Mouse (Mus musculus): ENCODE data around the gene Bnc1. TPM values are rescaled to one million over a fixed set of nuclear protein-coding genes. Genes with fewer than 3 reads are reported as not detected.

The Bnc1 gene
- polyA plus RNA-seq, 1 experiment: not detected

DNA sequence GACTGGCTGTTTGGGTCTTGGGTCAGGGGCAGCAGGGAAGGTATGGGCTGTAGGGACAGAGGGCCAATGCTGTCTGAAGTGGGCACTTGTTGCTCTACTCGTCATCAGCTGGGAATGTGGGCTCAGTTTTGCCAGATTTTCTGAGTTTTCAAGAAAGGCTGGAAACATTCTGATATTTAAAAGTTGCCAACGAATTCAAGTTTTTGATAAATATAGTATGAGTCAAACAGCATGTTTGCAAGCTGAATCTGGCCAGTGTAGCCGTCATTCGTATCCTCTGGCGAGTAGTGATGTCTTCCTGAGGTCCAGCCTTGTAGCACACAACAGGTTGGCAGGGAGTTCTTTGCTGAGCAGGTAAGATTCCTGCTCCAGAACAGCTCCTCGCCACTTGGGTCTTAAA lies 3.0 kb upstream of the Bnc1 start:
- TF ChIP-seq GATA1 (IDR thresholded peaks at IDR 0.05; ENCODE audit: low read length): no peak

DNA sequence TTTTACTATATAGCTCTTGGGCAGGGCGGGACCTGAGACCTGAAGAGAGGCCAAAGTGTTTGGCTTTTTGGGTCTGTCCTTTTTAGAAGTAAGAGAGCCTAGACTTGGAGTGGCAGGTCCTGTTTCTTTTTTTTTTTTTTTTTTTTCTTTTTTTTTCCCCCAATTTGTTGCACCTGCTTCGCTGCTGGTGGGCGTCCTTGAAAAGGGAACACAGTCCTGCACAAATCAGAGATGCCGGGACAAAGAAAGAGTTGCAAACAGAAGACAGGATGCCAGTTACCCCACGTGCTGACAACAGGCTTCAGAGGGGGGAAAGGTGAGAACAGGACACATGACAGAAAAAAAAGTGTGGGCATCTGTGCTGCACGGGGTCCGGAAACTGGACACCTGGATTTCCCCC lies 1.0 kb upstream of the Bnc1 start:
- no peak for TF ChIP-seq GATA1 (IDR thresholded peaks at IDR 0.05; ENCODE audit: low read length)

DNA sequence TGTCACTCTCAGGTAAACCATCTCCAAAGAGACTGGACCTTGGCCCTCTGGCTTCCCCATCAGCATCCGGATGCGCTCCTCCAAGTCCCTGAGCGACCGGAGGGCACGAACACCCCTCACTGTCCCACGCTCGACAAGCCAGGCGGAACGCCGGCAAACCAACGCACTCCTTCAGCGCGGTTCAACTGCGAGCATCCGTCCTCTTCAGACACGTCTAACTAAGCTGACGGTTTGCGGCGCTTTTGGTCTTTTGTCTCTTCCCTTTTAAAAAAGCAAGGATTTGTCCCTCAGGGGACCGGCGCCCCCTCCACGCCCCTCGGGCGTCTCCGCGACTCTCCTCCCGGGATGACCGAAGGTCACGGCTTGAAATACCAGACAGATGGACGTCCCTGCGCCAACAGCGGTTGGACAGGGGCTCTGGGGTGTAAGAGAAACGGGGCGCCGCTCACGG lies 456 bp downstream of the Bnc1 start:
- TF ChIP-seq GATA1 (IDR thresholded peaks at IDR 0.05; ENCODE audit: low read length): no peak

DNA sequence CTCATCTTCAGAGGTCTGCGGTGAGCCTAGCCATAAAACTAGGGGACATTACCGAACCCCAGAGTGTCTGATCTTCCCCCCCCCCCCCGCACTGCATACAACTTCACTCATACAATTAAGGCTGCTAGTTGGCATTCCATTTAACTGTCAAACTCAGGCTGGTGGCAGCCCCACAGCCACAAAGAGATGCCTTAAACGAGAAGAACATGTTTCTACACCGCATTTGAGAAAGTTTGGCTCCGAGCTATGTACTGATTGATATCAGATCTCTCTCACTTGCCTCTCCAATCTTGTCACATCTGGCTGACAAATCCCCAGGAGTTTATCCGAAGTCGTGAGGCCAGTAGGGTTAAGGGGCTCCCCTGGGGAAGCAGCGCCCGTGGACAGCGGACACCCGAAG lies 976 bp downstream of the Bnc1 start:
- TF ChIP-seq GATA1 (IDR thresholded peaks at IDR 0.05; ENCODE audit: low read length): no peak

DNA sequence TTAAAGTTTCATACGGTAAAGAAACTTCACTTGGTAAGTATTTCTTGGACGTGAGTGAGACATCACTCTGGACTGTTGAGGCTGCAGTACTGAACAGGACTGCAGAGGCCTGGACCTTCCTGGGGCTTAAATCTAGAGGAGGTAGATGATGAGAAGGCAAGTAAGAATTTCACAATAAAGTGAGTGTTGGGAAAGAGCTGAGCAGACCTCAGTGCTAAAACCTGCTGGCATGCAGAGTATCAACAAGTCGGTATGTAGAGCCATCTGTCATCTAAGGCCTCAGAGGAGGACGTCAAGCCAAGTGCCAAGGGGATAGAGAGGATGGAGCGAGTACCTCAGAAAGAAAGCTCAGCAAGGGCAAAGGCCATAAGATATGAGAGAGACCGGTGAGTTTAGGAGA lies 8.4 kb downstream of the Bnc1 start:
- TF ChIP-seq GATA1 (IDR thresholded peaks at IDR 0.05; ENCODE audit: low read length): no peak

DNA sequence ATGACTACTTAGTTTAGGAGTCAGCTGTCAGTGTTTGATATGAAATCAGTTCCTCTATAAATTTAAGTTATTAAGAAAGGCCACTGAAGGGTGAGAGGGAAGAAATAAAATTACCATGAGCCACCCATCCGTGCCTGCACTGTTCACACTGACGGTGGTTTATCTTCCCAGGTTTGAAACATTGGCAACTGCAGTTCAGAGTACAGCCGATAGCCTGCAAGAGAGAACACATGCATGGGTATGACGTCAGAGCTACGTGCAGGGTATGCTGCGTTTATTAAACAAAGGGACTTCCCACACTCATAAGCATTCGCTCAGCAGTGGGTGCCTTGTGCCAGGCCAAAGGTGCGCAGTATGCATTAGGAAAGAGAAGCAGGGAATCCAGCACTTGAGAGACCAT lies 13.8 kb downstream of the Bnc1 start:
- no peak for TF ChIP-seq GATA1 (IDR thresholded peaks at IDR 0.05; ENCODE audit: low read length)

DNA sequence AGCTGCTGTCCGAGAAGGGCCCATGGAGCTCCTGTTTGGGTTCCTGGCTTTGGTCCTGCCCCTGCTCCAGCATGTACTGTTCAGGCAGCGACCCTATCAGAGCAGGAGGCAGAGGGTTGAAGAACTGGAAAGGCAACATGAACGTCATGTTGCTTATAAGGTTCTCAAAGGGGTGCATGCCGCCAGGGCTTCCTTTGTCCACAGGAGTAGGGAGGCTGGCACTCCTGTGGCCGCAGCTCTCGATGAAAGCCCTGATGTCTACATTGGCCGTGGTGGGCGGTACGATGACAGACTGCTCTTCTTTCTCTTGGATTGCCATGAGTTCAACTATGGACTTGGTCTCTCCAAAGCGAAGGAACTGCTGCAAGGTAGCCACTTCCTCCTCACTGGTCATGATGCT lies 17.5 kb downstream of the Bnc1 start:
- no peak for TF ChIP-seq GATA1 (IDR thresholded peaks at IDR 0.05; ENCODE audit: low read length)

DNA sequence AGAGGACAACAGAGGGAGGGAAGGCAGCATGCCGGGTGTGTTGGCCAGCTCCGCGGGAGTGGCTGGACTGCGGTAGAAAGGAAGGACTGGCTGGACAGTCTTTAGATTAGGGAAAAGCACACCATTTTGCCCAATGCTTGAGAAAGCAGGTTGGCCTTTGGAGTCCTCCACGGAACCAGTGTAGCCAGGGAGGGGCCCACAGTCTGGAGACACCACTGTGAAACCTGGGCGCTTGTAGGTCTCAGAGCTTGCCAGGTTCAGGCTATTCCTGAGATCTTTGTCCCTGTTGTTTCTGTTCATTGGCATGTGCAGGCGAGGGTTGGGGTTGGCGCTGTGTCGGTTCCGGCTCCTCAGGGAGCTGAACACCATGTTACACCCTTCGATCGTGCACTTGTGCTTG lies 18.2 kb downstream of the Bnc1 start:
- no peak for TF ChIP-seq GATA1 (IDR thresholded peaks at IDR 0.05; ENCODE audit: low read length)

DNA sequence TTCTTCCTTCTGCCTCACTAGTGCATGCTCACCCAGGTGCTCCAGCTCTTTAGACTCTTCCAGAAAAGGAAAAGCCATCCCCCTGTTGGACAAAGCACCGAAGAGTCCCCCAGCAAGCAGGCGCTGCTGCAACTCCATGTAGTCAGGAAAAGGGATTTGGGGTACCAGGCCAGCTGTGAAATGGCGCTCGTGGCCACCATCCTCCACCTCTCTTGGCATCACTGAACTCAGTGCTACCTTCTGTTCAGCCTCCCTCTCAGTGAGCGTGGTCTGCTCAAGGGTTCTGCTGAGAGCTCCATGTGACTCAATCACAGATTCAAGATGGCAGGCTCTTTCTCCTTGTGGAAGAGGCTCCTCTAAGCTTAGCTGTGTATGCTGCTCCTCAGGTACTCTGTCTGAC lies 18.8 kb downstream of the Bnc1 start:
- no peak for TF ChIP-seq GATA1 (IDR thresholded peaks at IDR 0.05; ENCODE audit: low read length)

DNA sequence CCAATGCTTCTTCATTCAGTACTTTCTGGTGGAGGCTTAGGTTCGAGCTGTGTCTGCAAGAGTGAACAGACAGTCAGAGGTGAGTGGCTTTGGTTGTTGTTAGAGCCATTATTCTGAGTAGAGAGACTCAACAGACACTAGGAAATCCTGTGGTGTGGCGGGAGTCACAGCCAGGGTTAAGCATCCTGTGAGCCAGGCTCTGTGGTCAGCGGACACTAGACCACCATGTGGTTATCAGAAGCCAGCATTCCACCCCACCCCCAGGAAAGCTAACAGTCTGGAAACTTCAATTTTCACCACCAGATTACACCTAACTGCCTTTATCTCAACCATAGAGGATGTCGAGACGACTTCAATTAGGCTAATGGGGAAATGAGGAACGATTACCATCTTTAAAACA lies 23.1 kb downstream of the Bnc1 start:
- no peak for TF ChIP-seq GATA1 (IDR thresholded peaks at IDR 0.05; ENCODE audit: low read length)

DNA sequence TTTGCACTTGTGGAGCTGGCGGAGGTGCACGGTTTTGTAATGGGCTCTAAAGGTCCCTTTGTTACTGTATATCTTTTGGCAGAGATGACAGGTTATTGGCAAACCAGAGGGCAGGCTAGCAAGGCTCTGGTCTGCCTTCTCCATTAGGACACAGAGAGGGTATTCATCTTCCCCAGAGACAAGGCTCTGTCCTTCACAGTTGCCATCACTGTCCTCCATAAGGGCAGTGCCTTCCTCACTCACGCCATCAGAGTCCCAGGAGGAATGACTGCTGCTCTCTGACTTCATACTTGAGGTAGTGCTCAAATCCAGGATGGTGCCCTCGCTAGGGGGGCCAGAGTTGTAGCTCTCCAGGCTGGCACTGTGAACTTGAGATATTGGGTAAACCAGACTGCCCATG lies 23.6 kb downstream of the Bnc1 start:
- no peak for TF ChIP-seq GATA1 (IDR thresholded peaks at IDR 0.05; ENCODE audit: low read length)

DNA sequence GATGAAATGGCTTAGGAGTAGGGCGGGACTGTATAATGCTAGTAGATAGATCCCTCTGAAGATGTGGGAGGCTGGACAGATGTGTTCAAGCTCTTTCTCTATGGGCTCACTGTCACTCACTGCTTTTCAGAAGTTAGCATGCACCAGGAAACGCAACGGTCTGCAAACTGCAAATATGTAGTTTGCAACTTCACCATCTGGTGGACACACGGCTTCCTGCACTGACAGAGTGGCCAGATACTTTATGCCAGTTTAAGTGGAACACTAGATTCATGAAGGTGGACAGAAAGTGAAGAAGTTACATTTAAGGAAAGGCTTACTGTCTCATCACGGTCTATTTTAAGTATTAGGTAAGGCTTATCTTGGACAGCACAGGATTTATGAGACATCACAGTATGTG lies 25.9 kb downstream of the Bnc1 start:
- TF ChIP-seq GATA1 (IDR thresholded peaks at IDR 0.05; ENCODE audit: low read length): no peak

DNA sequence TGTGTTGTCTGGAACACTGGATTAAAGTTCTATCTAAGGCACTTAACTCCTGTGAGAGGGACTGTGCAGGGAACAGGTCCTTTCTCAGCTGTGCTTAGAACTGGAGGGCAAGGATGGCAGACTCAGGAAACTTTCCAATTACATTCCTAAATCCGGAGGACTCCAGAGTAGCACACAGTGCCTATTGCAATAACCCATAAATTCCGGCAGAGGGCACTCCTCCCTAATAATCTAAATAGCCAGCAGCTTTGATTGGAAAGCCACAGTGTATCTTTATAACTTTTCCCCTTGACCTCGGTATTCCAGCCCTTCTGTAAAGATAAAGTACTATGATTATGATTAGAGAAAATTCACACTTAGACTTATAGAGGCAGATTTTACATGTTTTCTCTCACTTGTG lies 32.4 kb downstream of the Bnc1 start:
- no peak for TF ChIP-seq GATA1 (IDR thresholded peaks at IDR 0.05; ENCODE audit: low read length)

DNA sequence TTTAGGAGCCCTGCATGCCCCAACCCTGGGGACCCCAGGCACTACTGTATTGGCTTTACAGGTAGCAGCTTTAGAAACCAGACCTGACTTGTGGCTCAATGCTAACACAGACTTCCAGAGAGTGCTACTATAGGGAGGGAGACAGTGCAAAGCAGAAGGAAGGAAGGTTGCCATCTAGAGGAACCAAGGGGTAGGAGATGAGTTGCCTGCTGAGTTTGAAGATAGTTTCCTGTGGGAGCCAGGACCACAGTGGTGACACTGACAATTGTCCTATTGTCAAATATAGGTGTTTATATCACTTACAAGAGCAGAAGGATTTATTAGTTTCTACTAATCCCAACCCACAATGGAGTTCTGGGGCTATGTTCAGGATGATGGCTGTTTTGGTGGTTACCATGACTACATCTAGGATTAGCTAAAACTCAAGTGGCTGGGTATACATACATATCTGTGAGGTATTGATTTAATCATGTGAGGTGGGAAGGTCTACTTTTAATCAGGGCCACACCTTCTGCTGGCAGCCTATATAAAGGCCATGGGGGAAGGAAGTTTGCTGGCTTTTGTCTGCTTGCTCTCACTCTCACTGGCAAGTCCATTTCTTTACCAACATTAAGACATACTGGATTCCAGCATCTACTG lies 37.8 kb downstream of the Bnc1 start:
- TF ChIP-seq GATA1 (IDR thresholded peaks at IDR 0.05; ENCODE audit: low read length): no peak

DNA sequence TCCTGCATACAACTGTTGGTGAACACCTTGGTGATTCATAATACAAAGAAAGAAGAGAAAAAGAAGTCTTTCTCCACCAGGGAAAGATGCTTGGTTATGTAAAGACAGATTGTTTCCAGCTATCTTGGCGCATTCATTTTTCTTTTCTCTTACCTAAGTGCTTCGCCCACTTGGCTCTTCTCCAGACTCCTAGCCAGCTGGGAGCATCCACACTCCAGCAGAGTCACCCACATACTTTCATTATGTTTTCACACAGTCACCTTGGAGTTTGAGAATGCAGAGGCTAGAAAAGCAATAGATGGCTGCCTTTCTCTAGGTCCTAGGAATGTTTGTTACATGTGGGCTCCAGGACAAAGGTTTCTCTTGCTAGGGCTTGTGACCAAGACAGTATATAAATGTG lies 41.6 kb downstream of the Bnc1 start:
- no peak for TF ChIP-seq GATA1 (IDR thresholded peaks at IDR 0.05; ENCODE audit: low read length)

DNA sequence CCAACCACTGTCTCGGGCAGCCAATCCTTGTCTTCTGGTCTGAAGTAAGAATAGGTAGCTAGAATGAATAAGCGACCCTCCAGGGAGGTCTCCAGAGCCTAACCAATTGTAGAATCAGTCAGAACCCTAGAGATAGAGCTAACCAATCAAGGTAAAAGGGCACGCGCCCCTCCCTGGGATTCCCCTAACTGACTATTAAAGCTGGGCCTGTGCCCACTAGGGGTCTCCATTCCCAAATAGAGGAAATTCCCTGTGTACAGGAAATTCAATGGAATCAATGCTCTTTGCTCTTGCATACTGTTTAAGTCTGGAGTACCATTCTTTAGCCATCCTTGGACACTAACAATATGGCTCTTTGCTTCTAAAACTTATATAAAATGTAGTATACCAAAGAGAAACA lies 46.7 kb downstream of the Bnc1 start:
- TF ChIP-seq GATA1 (IDR thresholded peaks at IDR 0.05; ENCODE audit: low read length): no peak

DNA sequence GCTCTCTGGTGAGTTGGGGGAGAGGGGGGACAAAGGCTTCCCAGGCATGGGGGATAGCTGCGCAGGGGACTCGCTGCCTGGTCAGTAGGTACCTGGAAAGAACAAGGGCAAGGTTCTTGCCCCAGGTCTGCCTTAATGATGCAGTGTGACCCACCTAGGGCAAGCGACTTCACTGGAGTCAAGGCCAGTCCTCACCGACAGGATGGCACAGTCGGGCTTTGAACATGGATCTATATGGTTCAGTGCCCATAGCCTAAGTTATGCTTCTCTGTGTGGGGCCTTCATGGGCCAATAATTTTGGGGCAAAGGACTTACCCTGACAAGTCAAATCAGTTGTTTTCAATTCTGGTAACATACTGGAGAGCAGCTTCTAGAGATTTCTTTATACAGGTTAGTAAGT lies 57.3 kb downstream of the Bnc1 start:
- no peak for TF ChIP-seq GATA1 (IDR thresholded peaks at IDR 0.05; ENCODE audit: low read length)

DNA sequence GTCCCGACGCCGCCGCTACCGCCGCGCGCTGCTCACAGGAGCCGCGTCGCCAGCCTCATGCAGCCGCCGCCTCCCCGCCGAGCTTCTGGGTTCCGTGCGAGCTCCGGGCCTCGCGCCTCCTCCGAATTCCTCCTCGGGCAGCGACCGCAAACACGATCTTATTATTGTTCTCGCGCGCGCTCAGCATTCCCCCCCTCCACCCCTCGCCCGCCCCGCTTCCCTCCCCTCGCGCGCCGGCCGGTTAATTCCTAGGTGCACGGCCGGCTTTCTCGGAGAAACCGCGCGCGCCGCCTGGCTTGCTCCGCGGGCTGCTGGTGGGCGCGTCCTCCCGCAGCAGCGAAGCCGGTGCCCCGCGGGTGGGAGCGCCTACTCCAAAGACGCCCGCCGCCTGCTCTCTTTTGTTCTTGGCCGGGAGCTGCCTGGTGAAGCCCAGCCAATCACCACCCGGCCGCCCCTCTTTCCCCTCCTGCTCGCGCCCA lies 57.8 kb downstream of the Bnc1 start, which contains the start of gene Hdgfl3:
Hdgfl3 (minus strand) TSS at position 207 of the 479 bp plus-strand sequence.
- no peak for TF ChIP-seq GATA1 (IDR thresholded peaks at IDR 0.05; ENCODE audit: low read length)
